Mouse (Mus musculus): ENCODE data around the gene Kdm5b.
"Not testable (repeated sequence)": the region's sequence is repeated elsewhere in the genome, so short reads cannot be mapped to it uniquely, and the experiment has no call there.

Gene Kdm5b

DNA sequence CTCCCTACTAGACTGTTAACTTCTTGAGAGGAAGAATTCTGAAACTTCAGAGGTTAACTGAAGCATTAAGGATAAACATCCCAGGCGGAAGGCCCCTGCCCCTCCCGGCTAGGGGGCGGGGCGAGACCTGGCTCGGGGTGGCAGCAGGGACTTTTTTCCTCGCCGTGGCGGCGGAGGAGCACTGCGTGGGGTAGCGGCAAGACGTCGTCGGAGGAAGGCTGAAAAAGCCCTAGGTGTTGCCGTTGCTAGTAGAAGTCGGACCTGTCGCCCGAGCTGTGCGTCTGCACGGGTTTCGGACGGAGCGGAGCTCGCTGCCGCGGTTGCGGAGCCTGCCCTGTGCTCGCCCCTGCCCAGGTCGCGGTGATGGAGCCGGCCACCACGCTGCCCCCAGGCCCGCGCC lies at the start of gene Kdm5b:
Kdm5b (plus strand) TSS at position 196 of the 400 bp plus-strand sequence.
- in situ Hi-C loops (cut with MboI, MseI), result no loop called here

GRCm38 (mm10) chr1:134512183-134512582 lies 47.8 kb upstream of the Kdm5b start:
- in situ Hi-C loops (cut with MboI, MseI), result no loop called here

GRCm38 (mm10) chr1:134512584-134512983 lies 47.4 kb upstream of the Kdm5b start:
- in situ Hi-C loops (cut with MboI, MseI), result no loop called here

DNA sequence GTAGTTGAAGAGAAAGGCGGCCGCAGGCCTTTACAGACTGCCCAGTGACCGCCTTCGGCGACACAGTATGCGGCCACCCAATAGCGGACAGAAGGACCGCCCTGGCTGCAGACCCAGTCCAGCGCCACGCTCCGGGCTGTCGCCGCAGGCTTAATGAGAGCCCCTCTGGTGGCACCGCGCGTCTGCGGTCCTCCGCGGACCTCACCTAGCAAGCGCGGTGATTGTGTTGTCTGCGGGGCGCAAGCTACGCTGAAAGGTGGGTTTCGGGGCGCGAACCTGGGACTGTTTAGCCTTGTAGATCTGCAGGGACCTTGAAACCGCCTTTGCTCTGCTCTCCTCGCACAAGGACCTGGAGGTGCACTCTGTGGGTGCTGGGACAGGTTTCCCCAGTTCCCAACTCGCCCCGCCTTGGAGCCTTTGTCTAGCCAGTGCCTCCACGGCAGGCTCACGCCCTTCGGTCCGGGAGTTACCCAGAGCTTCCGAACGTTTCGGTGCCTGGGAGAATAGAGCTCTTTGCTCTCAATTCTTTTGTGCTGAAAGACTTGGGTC lies 46.6 kb upstream of the Kdm5b start:
- in situ Hi-C loops (cut with MboI, MseI), result no loop called here

- in situ Hi-C loops (cut with MboI, MseI), result no loop called here
These were observed 45.9 kb upstream of the Kdm5b start for GRCm38 (mm10) chr1:134513876-134514590.

DNA sequence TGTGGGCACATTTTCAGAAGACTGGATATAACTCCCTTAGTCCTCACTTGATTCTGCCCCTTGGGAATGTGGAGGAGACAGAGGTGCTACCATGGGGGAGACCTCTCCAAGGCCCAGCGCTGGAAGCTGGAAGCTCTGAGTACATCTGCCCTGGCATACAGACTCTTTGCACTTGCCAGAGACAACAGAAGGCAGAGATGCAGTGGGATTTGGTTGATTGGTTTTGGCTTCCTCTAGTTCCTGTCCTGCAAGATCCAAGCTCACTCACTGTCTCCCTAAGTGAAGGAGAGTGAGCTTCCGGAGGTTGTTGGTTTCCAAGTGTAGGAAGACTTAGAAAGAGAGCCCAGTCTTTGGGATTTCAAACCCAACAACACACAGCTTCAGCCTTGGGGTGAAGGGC lies 44.1 kb upstream of the Kdm5b start:
- in situ Hi-C loops (cut with MboI, MseI), result no loop called here

DNA sequence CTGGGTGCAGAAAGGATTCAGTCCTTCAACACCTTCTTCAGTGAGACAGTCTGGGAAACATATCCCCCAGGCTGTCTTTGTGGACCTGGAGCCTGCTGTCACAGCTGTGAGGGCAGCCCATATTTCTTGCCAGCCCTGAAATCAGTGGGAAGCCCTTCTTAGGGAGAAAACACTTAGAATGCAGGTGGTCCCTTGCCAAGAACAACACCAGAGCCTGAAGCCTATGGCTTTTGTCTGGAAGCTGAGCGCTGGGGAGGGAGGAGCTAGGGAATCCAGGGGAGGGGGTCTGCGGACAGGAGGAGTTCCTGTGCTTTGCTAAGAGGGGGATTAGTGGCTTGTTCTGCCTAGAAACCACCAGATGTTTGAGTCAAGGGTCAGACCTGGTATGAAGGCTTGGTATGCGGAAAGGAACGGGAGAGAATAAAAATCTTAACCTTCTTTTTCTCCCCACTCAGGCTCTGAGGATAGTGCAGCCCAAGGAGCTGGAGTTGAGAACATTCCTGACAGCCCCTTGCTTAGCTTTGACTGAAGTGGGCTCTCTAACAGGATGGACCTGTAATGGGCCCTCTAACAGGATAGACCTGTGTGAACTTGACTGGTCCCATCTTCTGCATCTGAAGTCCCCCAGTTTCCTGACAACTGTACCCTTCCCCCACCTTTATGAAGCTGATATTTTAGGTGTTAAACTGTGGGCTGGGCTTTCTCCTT lies 43.3 kb upstream of the Kdm5b start:
- in situ Hi-C loops (cut with MboI, MseI), result no loop called here

DNA sequence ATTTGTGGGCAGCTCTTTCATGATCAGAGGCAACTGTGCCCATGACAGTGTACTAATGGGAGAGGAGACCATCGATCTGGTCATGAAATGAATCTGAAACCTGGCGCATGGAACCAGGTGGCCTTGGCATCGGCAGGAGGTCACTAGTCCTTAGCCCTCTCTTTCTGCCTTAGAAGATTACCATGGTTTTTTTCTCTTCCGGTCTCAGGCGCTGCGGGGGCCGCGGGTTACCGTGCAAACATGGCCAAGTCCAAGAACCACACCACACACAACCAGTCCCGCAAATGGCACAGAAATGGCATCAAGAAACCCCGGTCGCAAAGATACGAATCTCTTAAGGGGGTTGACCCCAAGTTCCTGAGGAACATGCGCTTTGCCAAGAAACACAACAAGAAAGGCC lies 42.1 kb upstream of the Kdm5b start:
- in situ Hi-C loops (cut with MboI, MseI), result not testable (repeated sequence)

GRCm38 (mm10) chr1:134518677-134519076 lies 41.3 kb upstream of the Kdm5b start:
- in situ Hi-C loops (cut with MboI, MseI), result no loop called here

GRCm38 (mm10) chr1:134519201-134519600 lies 40.8 kb upstream of the Kdm5b start:
- in situ Hi-C loops (cut with MboI, MseI), result not testable (repeated sequence)

- in situ Hi-C loops (cut with MboI, MseI), result loop anchor here (10.0 kb wide), 1 partner anchor 75 kb away; no protein-coding TSS in a partner anchor
These were observed 39.8 kb upstream of the Kdm5b start for GRCm38 (mm10) chr1:134520001-134520721.

DNA sequence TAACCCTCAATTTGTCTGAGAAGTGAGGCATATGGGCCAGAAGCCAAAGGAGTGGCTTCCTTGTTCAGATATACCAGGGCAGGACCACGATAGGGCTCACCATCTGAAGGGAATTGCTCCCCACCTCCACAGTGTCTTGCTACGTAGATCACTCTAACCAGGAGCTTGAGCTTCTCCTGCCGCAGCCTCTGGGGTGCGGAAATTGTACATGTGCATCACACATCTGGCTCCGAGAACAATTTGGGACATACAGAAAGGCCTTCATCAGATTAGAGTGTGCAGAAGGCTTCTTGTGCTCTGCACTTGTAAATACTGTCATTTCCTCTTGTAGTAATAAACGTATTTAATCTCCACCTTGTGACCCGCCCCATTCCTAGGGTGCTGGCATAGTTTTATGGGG lies 38.8 kb upstream of the Kdm5b start:
- in situ Hi-C loops (cut with MboI, MseI), result loop anchor here (10.0 kb wide), 1 partner anchor 74 kb away; no protein-coding TSS in a partner anchor

DNA sequence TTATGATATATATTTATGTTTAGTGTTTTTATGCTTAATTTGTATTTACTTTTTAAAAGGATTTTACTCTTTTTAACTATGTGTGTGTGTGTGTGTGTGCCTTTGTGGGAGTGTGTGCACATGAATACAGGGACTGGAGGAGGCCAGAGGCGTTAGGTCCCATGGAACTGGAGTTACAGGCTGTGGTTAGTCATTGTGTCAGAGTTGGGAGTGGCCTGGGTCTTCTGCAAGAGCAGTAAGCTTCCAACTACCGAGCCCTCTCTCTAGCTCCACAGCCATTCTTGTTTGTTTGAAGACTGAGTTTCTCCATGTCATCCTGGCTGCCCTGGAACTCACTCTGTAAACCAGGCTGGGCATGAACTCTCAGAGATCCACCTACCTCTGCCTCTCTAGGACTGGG lies 37.6 kb upstream of the Kdm5b start:
- in situ Hi-C loops (cut with MboI, MseI), result loop anchor here (10.0 kb wide), 1 partner anchor 72 kb away; no protein-coding TSS in a partner anchor

GRCm38 (mm10) chr1:134524424-134524823 lies 35.5 kb upstream of the Kdm5b start:
- in situ Hi-C loops (cut with MboI, MseI), result loop anchor here (10.0 kb wide), 1 partner anchor 70 kb away; no protein-coding TSS in a partner anchor

- in situ Hi-C loops (cut with MboI, MseI), result loop anchor here (10.0 kb wide), 1 partner anchor 70 kb away; no protein-coding TSS in a partner anchor
These were observed 35.0 kb upstream of the Kdm5b start for GRCm38 (mm10) chr1:134525015-134525414.

DNA sequence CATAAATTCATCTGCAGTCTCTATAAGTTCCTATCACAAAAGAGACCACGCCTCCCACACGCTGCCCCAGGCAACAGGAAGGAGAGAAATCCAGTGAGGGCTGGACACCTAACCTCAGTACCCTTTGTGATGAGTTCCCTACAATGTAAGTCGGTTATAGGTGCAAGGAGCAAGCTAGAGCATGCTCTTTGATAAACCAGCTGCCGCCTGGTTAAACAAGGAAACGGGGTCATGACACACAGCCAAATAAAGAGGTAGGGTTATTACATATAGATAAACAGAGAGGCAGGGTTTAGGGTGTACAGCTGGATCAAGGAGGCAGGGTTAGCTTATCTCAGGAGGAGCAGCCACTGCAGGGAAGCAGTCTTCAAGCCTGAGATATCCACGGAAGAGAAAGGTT lies 33.2 kb upstream of the Kdm5b start:
- in situ Hi-C loops (cut with MboI, MseI), result loop anchor here (10.0 kb wide), 1 partner anchor 68 kb away; no protein-coding TSS in a partner anchor

- in situ Hi-C loops (cut with MboI, MseI), result no loop called here
These were observed 29.4 kb upstream of the Kdm5b start for GRCm38 (mm10) chr1:134530618-134531017.

- in situ Hi-C loops (cut with MboI, MseI), result not testable (repeated sequence)
These were observed 26.3 kb upstream of the Kdm5b start for GRCm38 (mm10) chr1:134533710-134534109.

GRCm38 (mm10) chr1:134535054-134535453 lies 24.9 kb upstream of the Kdm5b start:
- in situ Hi-C loops (cut with MboI, MseI), result no loop called here

DNA sequence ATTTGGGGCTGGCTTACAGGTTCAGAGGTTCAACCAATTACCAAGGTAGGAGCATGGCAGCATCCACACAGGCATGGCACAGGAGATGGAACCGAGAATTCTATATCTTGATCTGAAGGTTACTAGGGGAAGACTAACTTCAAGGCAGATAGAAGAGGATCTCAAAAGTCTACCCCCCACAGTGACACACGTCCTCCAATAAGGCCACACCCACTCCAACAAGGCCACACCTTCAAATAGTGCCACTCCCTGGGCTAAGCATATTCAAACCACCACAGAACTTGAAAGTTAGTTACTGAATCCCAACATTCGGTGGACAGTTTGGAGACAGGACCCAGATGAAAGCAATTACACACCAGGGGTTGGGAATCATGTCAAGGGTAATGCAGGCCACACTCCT lies 24.5 kb upstream of the Kdm5b start:
- in situ Hi-C loops (cut with MboI, MseI), result no loop called here

- in situ Hi-C loops (cut with MboI, MseI), result no loop called here
These were observed 19.4 kb upstream of the Kdm5b start for GRCm38 (mm10) chr1:134540610-134541009.

DNA sequence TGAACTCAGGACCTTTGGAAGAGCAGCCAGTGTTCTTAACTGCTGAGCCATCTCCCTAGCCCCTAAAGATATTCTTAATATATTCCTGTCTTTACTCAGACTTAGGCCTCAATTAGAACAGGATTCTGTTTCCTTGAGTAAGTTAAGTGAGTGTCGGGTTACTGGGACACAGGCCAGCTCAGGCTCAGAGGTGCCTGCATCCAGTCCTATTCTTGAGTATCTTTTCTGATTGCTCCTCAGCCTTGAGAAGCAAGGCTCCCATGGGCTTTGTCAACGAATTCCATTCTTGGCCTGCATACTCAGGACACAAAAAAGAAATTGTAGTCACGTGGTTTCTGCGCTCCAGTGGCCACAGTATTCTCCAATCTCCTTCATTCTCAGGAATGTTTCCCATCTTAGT lies 11.7 kb upstream of the Kdm5b start:
- in situ Hi-C loops (cut with MboI, MseI), result no loop called here
